Mouse (Mus musculus): Measurements from ENCODE around the gene Gm12355. TPM values are rescaled to one million over a fixed set of nuclear protein-coding genes. Genes with fewer than 3 reads are reported as not detected.
"Not testable (repeated sequence)": the region's sequence is repeated elsewhere in the genome, so short reads cannot be mapped to it uniquely, and the experiment has no call there.

Gm12355 gene
- polyA plus RNA-seq, 1 experiment = not detected

- no peak for TF ChIP-seq POLR2A (IDR thresholded peaks at IDR 0.05; ENCODE audit: low read depth, low read length)
- 0 out of 2 replicates have a peak, but pooled peaks have one; percentile 6 for TF ChIP-seq CTCF (IDR thresholded peaks at IDR 0.05; ENCODE audit: extremely low read depth, insufficient read length, insufficient replicate concordance, low read depth, low read length)
- Histone ChIP-seq H3K4me3 (ENCODE audit: low read depth, low read length) (no peak overlapping the region), H3K27ac (ENCODE audit: insufficient read depth, low read depth, low read length) (no peak overlapping the region), H3K36me3 (ENCODE audit: control insufficient read depth, insufficient read depth, low read length) (no peaks in the 10 kb centered on the region), H3K27me3 (ENCODE audit: control insufficient read depth, insufficient read depth, low read length) (no peaks in the 10 kb centered on the region), H3K4me1 (ENCODE audit: control insufficient read depth, insufficient read depth, insufficient read length, low read length) (no peaks in the 10 kb centered on the region)
- 4% methylated on average over 6 of the region's 6 CpGs for WGBS
These were observed 35.1 kb upstream of the Gm12355 start for GRCm38 (mm10) chr11:98660517-98660916.

DNA sequence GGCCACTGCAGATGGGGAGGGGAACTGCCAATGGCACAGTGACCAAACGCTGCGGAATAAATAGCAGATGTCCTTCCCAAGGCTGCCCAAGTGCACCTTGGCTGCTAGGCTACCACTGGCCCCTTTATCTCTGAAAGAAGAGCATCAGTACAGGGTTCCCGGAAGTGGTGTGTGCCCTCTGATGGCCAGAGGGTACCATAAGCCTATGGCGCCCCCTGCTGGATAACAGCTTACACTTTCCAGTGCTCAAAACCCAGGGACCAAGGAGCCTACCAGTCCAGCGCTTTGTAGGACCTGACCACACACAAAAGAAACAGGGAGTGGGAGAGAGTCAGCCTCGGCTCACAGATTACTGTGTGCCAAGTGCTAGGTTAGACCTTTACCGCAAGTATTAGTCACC, 29.6 kb upstream of the Gm12355 start:
- not testable (repeated sequence) for H3K27ac ChIP-seq (ENCODE audit: insufficient read depth, low read depth, low read length); H3K4me3 ChIP-seq (ENCODE audit: low read depth, low read length); H3K27me3 ChIP-seq (ENCODE audit: control insufficient read depth, insufficient read depth, low read length); H3K4me1 ChIP-seq (ENCODE audit: control insufficient read depth, insufficient read depth, insufficient read length, low read length); H3K36me3 ChIP-seq (ENCODE audit: control insufficient read depth, insufficient read depth, low read length)
- 11% methylated on average over 7 of the region's 7 CpGs for WGBS
- TF ChIP-seq CTCF (IDR thresholded peaks at IDR 0.05; ENCODE audit: extremely low read depth, insufficient read length, insufficient replicate concordance, low read depth, low read length) = peak; percentile 71; the same call in 1 of the 2 replicates

GRCm38 (mm10) chr11:98646459-98646858, 21.0 kb upstream of the Gm12355 start, which contains the start of gene Gsdma2:
TSS of gene Gsdma2 (plus strand) at chr11:98646759.
- Histone ChIP-seq H3K36me3 (ENCODE audit: control insufficient read depth, insufficient read depth, low read length) (no peaks in the 10 kb centered on the region), H3K27ac (ENCODE audit: insufficient read depth, low read depth, low read length) (no peak within 1 kb of the TSS), H3K4me3 (ENCODE audit: low read depth, low read length) (no peak within 1 kb of the TSS), H3K4me1 (ENCODE audit: control insufficient read depth, insufficient read depth, insufficient read length, low read length) (peaks cover 5% of the 10 kb centered on the region; the same call in 1 of the 2 replicates), H3K27me3 (ENCODE audit: control insufficient read depth, insufficient read depth, low read length) (no peaks in the 10 kb centered on the region)
- TF ChIP-seq CTCF (IDR thresholded peaks at IDR 0.05; ENCODE audit: extremely low read depth, insufficient read length, insufficient replicate concordance, low read depth, low read length) (no peak), POLR2A (IDR thresholded peaks at IDR 0.05; ENCODE audit: low read depth, low read length) (no peak)
- WGBS = 28% methylated on average over 2 of the region's 2 CpGs

DNA sequence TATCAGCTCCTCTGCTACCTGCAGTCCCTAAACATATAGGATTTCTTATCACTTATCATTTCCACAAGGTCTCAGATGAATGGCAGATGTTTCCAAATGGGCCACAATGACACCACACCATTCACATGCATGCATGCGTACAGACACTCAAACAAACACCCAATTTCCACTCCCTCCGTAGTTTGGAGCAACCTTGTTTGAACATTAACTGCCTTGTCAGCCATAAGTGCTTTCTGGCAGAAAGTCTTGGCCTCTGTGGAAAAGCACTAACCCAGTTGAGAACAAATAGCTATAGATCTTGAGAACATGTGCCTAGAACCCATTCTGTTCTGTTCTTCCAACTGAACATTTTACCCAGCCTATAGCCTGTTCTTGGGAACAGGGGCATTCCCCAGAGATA, 20.5 kb upstream of the Gm12355 start:
- Histone ChIP-seq H3K36me3 (ENCODE audit: control insufficient read depth, insufficient read depth, low read length) (no peaks in the 10 kb centered on the region), H3K4me1 (ENCODE audit: control insufficient read depth, insufficient read depth, insufficient read length, low read length) (peaks cover 5% of the 10 kb centered on the region; the same call in 1 of the 2 replicates), H3K27ac (ENCODE audit: insufficient read depth, low read depth, low read length) (no peak overlapping the region), H3K4me3 (ENCODE audit: low read depth, low read length) (no peak overlapping the region), H3K27me3 (ENCODE audit: control insufficient read depth, insufficient read depth, low read length) (no peaks in the 10 kb centered on the region)
- TF ChIP-seq CTCF (IDR thresholded peaks at IDR 0.05; ENCODE audit: extremely low read depth, insufficient read length, insufficient replicate concordance, low read depth, low read length) (no peak), POLR2A (IDR thresholded peaks at IDR 0.05; ENCODE audit: low read depth, low read length) (no peak)
- WGBS = 32% methylated on average over 2 of the region's 2 CpGs

- Histone ChIP-seq H3K36me3 (ENCODE audit: control insufficient read depth, insufficient read depth, low read length) (no peaks in the 10 kb centered on the region), H3K4me3 (ENCODE audit: low read depth, low read length) (no peak overlapping the region), H3K4me1 (ENCODE audit: control insufficient read depth, insufficient read depth, insufficient read length, low read length) (peaks cover 5% of the 10 kb centered on the region; the same call in 1 of the 2 replicates), H3K27me3 (ENCODE audit: control insufficient read depth, insufficient read depth, low read length) (no peaks in the 10 kb centered on the region), H3K27ac (ENCODE audit: insufficient read depth, low read depth, low read length) (no peak overlapping the region)
- 46% methylated on average over 3 of the region's 3 CpGs for WGBS
- TF ChIP-seq CTCF (IDR thresholded peaks at IDR 0.05; ENCODE audit: extremely low read depth, insufficient read length, insufficient replicate concordance, low read depth, low read length) (no peak), POLR2A (IDR thresholded peaks at IDR 0.05; ENCODE audit: low read depth, low read length) (no peak)
These were observed 19.3 kb upstream of the Gm12355 start for GRCm38 (mm10) chr11:98644757-98645156.

DNA sequence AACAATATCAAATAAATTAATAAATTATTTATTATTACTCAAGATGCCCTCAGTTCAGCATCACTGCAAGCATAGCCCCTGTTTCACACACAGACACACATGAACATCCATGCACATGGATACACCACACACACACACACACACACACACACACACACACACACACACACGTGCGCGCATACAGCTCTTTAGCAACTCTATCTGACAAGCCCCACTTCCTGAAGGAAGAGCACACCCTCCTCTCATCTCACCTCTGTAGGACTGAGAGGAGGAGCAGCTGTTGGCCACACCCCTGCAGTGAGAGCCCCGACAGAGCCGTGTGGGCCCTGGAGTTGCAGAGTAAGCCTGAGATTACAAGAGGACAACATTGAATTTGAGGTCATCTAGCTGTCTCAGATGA, 14.6 kb upstream of the Gm12355 start:
- 46% methylated on average over 5 of the region's 5 CpGs for WGBS
- TF ChIP-seq POLR2A (IDR thresholded peaks at IDR 0.05; ENCODE audit: low read depth, low read length) (no peak), CTCF (IDR thresholded peaks at IDR 0.05; ENCODE audit: extremely low read depth, insufficient read length, insufficient replicate concordance, low read depth, low read length) (no peak)

DNA sequence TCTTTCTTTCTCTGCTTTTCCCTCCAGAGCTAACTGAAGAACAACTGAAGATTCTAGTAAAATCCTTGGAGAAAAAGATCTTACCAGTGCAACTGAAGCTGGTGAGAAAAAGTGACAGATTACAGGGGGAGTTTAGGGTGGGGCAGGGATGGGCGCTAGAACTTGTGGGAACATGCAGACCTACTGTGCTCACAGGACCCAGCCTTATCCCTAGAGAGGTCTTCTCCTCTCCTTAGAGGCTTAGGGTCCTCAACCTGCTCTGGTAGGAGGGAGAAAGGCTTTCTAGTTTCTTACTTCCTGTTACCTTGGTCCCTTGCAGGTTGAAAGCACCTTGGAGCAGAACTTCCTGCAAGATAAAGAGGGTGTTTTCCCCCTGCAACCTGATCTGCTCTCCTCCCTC, 12.0 kb upstream of the Gm12355 start:
- no peak overlapping the region for H3K27ac ChIP-seq (ENCODE audit: insufficient read depth, low read depth, low read length)
- no peak overlapping the region for H3K4me3 ChIP-seq (ENCODE audit: low read depth, low read length)
- H3K36me3 ChIP-seq (ENCODE audit: control insufficient read depth, insufficient read depth, low read length) = no peaks in the 10 kb centered on the region
- WGBS = 66% methylated on average over 1 of the region's 1 CpGs
- peaks cover 3% of the 10 kb centered on the region; the same call in 1 of the 2 replicates for H3K4me1 ChIP-seq (ENCODE audit: control insufficient read depth, insufficient read depth, insufficient read length, low read length)
- TF ChIP-seq CTCF (IDR thresholded peaks at IDR 0.05; ENCODE audit: extremely low read depth, insufficient read length, insufficient replicate concordance, low read depth, low read length) (no peak), POLR2A (IDR thresholded peaks at IDR 0.05; ENCODE audit: low read depth, low read length) (no peak)
- 0 out of 2 replicates have a peak, but pooled peaks cover 3% of the 10 kb centered on the region for H3K27me3 ChIP-seq (ENCODE audit: control insufficient read depth, insufficient read depth, low read length)

More for the DNA sequence above, 14.6 kb upstream of the Gm12355 start:
- no peaks in the 10 kb centered on the region for H3K27me3 ChIP-seq (ENCODE audit: control insufficient read depth, insufficient read depth, low read length)
- no peak overlapping the region for H3K4me3 ChIP-seq (ENCODE audit: low read depth, low read length)
- H3K4me1 ChIP-seq (ENCODE audit: control insufficient read depth, insufficient read depth, insufficient read length, low read length) = peaks cover 5% of the 10 kb centered on the region; the same call in 1 of the 2 replicates
- H3K36me3 ChIP-seq (ENCODE audit: control insufficient read depth, insufficient read depth, low read length) = no peaks in the 10 kb centered on the region
- no peak overlapping the region for H3K27ac ChIP-seq (ENCODE audit: insufficient read depth, low read depth, low read length)

All from small intestine, adult 2 months (tissue).